Mouse (Mus musculus): ENCODE measurements around the gene Sf3b2.

Sf3b2 gene

DNA sequence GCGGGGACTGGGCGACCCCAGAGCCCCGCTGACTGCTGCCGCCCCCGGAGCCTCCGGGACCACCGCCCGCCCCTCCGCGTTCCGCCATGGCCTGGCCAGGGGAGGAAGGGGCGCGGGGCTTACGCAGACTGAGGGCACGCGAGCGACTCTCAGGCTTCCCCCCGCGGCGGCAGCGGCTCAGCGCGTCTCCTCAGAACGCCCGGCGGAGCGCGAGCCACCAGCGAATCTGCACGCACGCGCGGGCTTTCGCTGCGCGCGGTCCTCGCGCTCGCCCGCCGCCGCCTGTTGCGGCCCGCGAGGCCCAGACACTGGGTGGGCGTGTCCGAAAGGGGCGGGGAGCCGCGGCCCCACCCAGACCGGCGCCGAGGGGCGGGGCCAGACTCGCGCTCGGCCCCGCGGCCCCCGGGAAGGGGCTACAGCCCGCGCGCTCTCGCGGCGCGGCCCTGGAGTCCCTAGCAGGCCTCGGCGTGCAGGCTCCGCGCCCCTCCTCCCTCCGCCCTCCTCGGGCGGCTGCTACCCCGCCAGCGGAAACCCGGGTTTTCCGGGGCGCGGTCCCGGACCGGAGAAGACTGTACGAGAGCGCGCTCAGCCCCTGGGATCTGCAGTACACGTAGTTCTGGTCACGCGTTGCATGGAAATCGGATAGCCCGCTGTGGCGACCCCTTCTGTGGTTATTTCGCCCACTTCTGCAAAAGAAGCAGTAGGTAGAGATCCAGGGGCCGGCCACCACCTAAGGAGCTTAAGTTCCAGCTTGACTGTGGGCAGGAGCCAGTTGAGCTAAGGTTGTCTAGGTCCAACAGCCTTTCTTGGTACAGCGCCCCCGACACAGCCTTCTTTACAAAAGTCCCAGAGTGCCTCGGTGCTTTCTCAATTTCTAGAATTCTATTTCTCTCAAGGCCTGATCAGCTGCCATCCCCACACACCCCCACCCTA lies 22.2 kb downstream of the Sf3b2 start, which contains the start of gene Pacs1:
TSS of gene Pacs1 (minus strand) at position 319 of the 933 bp plus-strand sequence.
- DNase-seq = peak; percentile 90

DNA sequence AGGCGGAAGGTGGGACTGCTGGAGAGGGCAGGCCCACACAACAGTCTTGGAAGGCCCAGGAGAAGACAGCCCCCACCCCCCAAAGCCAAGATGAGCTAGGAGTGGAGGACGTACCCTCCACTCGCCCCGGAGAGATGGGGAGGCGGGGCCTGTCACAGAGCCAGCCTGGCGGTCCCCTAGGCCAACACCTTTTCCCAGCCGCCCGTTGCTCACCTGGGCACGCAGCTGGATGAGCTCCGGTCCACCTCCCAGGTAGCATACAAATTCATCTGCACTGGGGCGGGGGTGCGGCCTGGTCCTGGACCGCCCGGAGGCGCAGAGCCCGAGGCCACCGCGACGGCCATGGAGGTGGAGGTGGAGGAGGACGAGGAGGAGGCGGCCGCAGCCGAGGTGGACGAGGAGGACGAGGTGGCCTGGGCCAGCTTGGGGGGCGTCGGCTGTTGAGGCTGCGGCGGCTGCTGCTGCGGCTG lies 22.9 kb downstream of the Sf3b2 start:
- peak; percentile 34 for DNase-seq

DNA sequence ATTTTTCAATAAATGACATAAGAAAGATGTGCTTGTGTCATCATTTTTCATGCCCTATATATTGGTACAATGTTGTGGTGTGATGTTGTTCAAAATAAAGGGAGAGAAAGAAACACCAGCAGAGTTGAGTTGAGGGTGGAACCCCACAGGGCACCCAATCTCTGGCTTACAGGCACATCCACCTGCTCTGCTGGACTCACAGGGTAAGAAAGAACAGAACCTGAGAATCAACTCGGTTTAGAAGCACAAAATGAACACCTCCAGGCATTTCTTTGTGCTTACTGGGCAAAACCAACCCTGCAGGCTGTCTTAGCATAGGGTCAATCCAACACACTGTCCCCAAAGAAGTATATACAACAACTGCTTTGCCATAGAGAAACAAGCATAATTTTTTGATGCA lies 23.8 kb downstream of the Sf3b2 start:
- DNase-seq = no peak

DNA sequence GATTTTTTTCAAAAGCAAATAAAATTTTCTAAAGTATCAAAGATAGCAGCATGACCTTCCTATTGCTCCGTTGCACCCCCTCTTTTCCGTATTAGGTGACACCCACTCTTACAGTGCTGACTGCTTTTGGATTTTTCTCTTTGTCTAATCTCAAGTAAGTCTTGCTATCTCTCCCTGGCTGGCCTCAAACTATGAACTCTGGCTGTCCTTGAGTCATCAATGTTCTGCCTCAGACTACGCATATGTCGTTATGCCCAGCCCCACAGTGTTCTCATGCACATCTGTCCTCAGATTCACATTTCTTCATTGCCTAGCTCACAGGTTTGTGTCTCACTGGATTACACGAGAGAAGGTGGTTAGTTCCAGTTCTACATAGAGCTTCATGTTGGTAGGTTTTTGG lies 25.9 kb downstream of the Sf3b2 start:
- DNase-seq = no peak

DNA sequence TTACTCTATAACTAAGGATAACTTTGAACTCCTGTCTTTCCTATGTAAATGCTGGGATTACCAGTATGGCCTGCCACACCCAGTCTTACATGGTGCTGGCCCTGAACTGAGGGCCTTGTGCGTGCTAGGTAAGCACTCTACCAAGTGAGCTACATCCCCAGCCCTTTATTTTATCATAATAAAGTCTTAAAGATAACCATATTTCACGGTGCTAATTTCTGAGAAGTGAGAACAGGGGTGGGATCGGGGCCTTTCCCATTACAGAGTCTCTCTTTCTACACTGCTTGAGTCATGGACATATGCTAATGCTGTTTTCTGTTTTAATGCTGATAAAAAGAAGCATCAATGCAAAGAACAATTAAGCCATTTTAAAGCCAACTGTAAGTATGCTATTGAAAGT lies 26.4 kb downstream of the Sf3b2 start:
- no peak for DNase-seq

DNA sequence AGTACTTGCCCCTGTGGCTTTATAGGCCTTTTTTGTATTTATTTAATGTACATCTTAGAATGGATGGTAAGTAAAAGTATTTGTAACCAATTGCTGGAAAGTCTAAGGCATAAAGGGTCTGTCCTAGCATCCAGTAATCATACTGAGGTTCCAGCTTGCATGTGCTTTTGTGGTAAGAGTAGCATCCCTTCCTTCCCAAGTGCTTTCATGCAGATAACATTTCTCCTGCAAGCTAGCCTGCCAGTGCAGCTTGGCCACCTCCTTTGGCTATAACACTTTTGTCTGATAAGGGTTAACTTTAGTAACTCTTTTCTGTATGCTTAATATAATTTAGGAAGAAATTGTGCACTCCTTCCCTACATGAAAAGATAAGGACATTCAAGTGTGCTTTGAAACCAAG lies 27.2 kb downstream of the Sf3b2 start:
- DNase-seq = no peak

DNA sequence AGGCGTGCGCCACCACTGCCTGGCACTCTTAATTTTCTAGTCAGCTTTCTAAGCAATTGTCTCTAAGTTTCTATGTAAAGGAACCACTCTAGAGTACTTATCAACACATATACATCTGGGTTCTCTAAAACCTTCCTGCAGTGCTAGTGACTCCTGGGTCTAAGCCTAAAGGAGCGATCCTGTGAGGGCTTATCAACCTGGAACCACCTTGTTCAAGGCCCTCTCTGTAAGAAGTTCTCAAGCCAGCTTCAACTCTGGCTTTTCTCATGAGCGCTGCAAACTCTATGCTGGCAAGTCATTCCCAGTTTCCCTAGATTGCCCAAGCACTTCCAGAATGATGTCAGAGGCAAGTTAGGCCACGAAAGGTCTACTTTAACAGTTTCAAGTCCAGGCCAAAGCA lies 28.2 kb downstream of the Sf3b2 start:
- no peak for DNase-seq

DNA sequence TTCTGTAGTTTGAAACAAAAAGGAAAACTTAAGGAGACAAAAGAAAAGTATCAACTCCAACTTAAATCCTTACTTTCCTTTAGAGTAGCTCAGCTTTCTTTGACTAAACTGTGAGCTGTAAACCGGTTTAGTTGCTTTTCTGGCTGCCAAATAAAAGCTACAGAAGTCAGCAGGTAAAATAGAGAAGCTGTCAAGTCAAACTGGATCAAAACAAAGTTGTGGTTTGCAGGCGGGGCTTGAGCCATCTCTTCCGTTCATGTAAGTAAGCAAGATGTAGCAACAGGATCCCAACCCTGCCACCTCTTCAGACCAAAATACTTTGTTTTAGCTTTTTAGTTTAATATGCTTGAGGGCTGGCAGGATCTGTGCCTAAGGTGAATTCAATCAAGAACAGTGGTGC lies 38.1 kb downstream of the Sf3b2 start:
- DNase-seq = no peak

DNA sequence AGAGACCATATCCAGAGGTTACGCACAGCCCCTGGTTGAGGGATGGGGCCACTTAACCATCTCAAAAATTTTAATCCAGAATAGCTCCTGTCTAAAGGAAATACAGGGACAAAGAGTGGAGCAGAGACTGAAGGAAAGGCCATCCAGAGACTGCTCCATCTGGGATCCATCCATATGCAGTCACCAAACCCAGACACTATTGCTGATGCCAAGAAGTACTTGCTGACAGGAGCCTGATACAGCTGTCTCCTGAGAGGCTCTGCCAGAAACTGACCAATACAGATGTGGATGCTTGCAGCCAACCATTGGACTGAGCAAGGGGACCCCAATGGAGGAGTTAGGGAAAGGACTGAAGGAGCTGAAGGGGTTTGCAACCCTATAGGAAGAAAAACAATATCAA lies 58.3 kb downstream of the Sf3b2 start:
- peak; percentile 33 for DNase-seq

DNA sequence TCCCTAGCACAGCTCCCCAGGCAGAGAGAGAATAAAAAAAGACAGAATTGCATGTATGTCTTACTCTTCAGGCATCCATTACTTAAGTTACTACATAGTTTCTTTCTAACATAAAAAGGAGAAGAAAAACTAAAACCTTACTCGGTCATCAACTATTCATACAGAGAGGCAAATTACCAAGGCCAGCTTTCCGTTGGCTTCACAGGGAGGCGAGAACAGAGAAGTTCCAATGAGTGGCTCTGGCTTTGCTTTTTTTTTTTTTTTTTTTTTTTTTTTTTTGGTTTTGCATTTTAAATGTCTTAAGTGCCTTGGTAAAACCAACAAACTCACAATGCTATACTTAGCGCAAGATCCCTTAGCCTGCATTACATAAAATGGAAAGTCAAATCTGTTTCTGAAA lies 62.6 kb downstream of the Sf3b2 start:
- no peak for DNase-seq

DNA sequence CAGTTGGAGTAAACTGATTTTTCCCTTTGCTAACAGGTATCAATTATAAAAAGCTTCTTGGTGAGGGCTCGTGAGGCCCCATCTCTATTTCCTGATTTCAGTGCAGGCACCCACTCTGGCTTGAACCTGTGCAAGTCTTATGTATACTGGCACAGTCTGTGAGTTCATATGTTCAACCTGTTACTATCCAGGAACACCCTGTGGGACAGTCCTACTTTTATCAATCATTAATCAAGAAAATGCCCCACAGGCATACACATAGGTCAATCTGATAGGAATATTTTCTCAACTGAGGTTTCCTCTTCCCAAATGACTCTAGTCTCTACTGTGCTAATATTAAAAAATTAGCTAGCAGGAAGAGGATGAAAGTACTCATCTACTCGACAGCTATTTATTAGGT lies 65.1 kb downstream of the Sf3b2 start:
- DNase-seq = no peak

DNA sequence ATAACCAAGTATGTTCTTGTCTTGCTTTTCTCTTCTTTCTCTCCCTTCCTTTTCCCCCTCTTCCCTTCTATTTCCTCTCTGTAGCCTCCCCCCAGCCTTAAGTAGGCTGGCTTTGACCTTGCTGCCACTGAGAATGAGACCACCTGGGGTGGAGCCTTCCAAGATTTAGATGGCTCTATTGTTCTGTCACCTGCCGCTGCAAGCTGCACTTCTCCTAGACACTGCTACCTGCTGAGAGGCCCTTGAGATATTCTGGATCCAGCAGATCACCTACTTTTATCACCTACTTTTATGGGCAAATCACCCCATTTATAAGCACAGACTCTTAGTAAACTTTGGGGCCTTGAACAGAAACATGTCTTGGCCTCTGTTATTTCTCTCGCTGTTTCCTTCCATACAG lies 70.6 kb downstream of the Sf3b2 start:
- no peak for DNase-seq

DNA sequence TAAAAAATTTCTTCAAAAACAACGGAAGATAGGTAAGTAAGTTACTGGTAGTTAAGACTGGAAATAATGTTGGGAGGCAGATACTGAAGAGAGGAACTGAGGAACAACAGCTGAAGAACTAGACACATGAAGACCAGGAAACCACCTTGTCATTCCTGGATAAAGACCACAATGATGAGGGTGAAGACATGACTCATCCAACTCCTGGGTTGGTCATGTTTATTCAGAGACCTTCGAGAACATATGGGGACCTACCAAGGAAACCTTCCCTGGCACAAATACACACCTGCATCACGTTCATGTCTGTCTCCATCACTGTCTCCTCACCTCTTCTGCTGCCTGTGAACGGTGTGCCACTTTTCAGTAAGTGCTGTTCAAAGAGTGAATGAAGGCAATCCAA lies 71.2 kb downstream of the Sf3b2 start:
- DNase-seq = no peak
